Mouse (Mus musculus) liver, postnatal 0 days (tissue): ENCODE results near the gene Usp27x. TPM values are rescaled to one million over a fixed set of nuclear protein-coding genes. Genes with fewer than 3 reads are reported as not detected.

Experiments used
- ATAC-seq: fragments of 200-750 bp; cut with Nextera tagmentation; 2 replicates; pipeline ENCODE4 v1.8.0; 2017; ENCODE audit warnings: mild to moderate bottlenecking, moderate library complexity
- DNase-seq: peaks from one replicate; pipeline ENCODE4 v3.0.0-alpha.2; 2016
- H3K27ac ChIP-seq: fragments of 300-500 bp; sonication (generic); 2 replicates; pipeline ENCODE4 v1.5.1; 2014; ENCODE audit warnings: antibody characterized with exemption, moderate library complexity, mild to moderate bottlenecking, low read depth
- H3K27me3 ChIP-seq: fragments of 300-500 bp; sonication (generic); 2 replicates; pipeline ENCODE4 v1.6.1; 2014; ENCODE audit warnings: low read length, control low read depth, mixed read lengths; ENCODE audit not compliant: insufficient read depth
- H3K36me3 ChIP-seq: fragments of 300-500 bp; sonication (generic); replicated peaks from 2 replicates; pipeline ENCODE4 v1.6.1; 2014; ENCODE audit warnings: mild to moderate bottlenecking, control low read depth, low read length, moderate library complexity, mixed read lengths; ENCODE audit not compliant: insufficient read depth
- H3K4me1 ChIP-seq: fragments of 300-500 bp; sonication (generic); 2 replicates; pipeline ENCODE4 v1.6.1; 2014; ENCODE audit warnings: antibody characterized with exemption, mild to moderate bottlenecking, control low read depth; ENCODE audit not compliant: insufficient read depth
- H3K4me2 ChIP-seq: fragments of 300-500 bp; sonication (generic); 2 replicates; pipeline ENCODE4 v1.6.1; 2014; ENCODE audit warnings: low read depth, mild to moderate bottlenecking, low read length, moderate library complexity, mixed read lengths
- H3K4me3 ChIP-seq: fragments of 300-500 bp; sonication (generic); 2 replicates; pipeline ENCODE4 v1.5.1; 2014; ENCODE audit warnings: low read depth, low read length
- H3K9ac ChIP-seq: fragments of 300-500 bp; sonication (generic); replicated peaks from 2 replicates; pipeline ENCODE4 v1.6.1; 2014; ENCODE audit warnings: mild to moderate bottlenecking, moderate library complexity
- H3K9me3 ChIP-seq: fragments of 300-500 bp; sonication (generic); 2 replicates; pipeline ENCODE4 v1.6.1; 2016; ENCODE audit warnings: mild to moderate bottlenecking, control low read depth, low read length, mixed read lengths
- CTCF ChIP-seq: sonication (generic); IDR thresholded peaks from 2 replicates; pipeline ENCODE4 v1.5.1; 2016; ENCODE audit warnings: antibody characterized with exemption, low read depth
- EP300 ChIP-seq: IDR thresholded peaks from 2 replicates; pipeline ENCODE4 v1.6.1; 2016; ENCODE audit warnings: antibody characterized with exemption, low read depth, mild to moderate bottlenecking
- WGBS: fragments of 180-500 bp; shearing (Covaris S2); extraction: QIAGEN DNeasy Blood & Tissue Kit; methylation state at CpG from one replicate; pipeline ENCODE4 v1.1.7; 2014; ENCODE audit not compliant: insufficient replicate concordance; 5-methylcytosine and 5-hydroxymethylcytosine counted together
- polyA plus RNA-seq: library from polyadenylated mRNA; unstranded; fragments of >200 nt; fragmentation: Nextera tagmentation; extraction: Ambion mirVana; gene quantifications from 2 replicates; pipeline ENCODE4 v1.2.1, GENCODE M21; 2015

Gene Usp27x
- 0.07 TPM in 1 of 2 replicates, not detected in the other for polyA plus RNA-seq

DNA sequence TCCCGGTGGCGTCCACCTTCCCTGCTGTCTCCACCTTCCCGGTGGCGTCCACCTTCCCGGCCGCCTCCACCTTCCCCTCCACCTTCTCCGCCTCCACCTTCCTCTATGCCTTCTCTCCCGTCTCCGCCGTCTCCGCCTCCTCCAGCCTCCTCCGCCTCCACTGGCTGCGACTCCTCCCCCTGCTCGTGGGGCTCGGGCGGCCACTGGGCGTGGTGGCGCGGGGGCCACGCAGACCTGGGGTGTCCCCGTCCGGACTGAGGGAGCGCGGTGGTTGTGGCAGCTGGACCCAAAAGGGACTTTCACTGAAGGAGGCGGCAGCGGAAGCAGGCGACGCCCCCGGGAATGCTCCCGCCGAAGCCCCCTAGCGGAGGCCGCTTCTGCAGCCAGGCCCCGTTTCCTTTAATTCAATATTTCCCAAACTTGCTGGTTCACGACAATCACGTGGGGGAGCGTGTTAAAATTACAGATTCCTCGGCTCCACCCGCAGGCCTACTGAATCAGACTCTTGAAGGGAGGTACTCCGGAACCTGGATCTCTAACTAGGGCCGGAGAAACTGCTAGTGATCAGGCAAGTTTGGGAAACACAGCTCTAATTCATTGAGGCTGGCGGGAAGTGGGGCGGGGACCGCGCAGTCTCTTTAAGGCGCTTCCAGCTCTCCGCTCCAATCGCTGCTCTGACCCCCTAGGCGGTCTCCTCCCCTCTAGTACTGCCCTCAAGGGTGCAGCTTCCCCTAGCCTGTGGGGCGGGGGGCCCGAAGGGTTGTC, at the start of gene Usp27x:
Gene Usp27x, minus strand, starts transcription at position 115 of the 765 bp plus-strand sequence.
- H3K9me3 ChIP-seq: no peaks in the 10 kb centered on the region
- peaks cover 13% of the 10 kb centered on the region; the same call in 1 of the 2 replicates for H3K27me3 ChIP-seq
- peak; percentile 89 for ATAC-seq
- WGBS: 25% methylated on average over 51 of the region's 51 CpGs
- H3K4me1 ChIP-seq: 0 out of 2 replicates have a peak, but pooled peaks cover 2% of the 10 kb centered on the region
- peak within 1 kb of the TSS; percentile 56 for H3K4me3 ChIP-seq
- H3K36me3 ChIP-seq: no peaks in the 10 kb centered on the region
- peak; percentile 69 for DNase-seq
- peak within 1 kb of the TSS; percentile 74 for H3K4me2 ChIP-seq
- peak within 1 kb of the TSS; percentile 31; the same call in 1 of the 2 replicates for H3K27ac ChIP-seq
- TF ChIP-seq CTCF (peak; percentile 42), EP300 (no peak)
- H3K9ac ChIP-seq: peak within 1 kb of the TSS; percentile 59

DNA sequence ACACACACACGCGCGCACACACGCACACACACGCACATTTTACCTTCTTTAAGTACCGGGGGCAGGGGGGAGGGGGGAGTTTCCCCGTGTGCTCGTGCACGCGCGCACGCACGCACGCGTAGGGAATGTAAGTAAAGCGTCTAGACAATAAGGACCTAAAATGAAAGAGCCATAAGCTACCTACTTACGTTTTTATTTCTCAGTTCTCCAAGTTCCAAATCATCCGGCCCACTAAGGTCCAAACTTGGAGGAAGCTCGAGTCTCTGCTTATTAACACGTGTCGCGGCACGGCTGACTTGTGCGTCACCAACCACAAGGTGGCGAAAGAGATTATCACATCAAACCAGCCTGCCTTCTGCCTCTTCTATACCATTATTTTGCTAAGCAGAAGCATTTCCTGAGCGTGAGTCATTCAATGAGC, 47.1 kb upstream of the Usp27x start:
- TF ChIP-seq EP300: no peak
- peak; percentile 77 for TF ChIP-seq CTCF
- Histone ChIP-seq H3K4me3 (peak overlapping the region; percentile 45), H3K27ac (no peak overlapping the region), H3K9ac (peak overlapping the region; percentile 51), H3K36me3 (no peaks in the 10 kb centered on the region), H3K9me3 (no peaks in the 10 kb centered on the region), H3K4me2 (peak overlapping the region; percentile 73), H3K4me1 (no peaks in the 10 kb centered on the region), H3K27me3 (no peaks in the 10 kb centered on the region; the same call in 1 of the 2 replicates)
- DNase-seq: peak; percentile 68
- peak; percentile 66 for ATAC-seq
- WGBS: 12% methylated on average over 26 of the region's 26 CpGs

DNA sequence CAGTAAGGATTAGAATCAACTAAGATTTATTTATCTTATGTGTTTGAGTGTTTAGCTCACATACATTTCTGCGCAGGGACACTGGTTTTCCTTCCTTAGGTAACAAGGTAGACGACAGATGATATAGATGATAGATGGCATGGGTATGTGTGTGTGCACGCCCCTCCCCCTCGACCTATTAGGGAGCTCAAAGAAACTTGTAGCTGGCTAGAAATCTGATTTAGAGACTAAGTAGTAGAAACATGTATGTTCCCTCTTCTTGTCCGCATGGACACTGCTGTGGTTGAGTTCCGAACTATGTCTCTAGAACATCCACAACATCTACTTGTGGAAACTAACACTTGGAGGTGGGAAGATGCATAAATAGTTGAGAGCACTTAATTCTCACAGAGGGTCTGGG, 46.5 kb upstream of the Usp27x start:
- WGBS: 51% methylated on average over 6 of the region's 6 CpGs
- Histone ChIP-seq H3K4me2 (peak overlapping the region; percentile 73), H3K4me3 (peak overlapping the region; percentile 45), H3K4me1 (no peaks in the 10 kb centered on the region), H3K36me3 (no peaks in the 10 kb centered on the region), H3K27me3 (no peaks in the 10 kb centered on the region; the same call in 1 of the 2 replicates), H3K9ac (peak overlapping the region; percentile 51; the same call in 1 of the 2 replicates), H3K27ac (no peak overlapping the region), H3K9me3 (no peaks in the 10 kb centered on the region)
- TF ChIP-seq CTCF (no peak), EP300 (no peak)
- DNase-seq (no peak), ATAC-seq (no peak)

DNA sequence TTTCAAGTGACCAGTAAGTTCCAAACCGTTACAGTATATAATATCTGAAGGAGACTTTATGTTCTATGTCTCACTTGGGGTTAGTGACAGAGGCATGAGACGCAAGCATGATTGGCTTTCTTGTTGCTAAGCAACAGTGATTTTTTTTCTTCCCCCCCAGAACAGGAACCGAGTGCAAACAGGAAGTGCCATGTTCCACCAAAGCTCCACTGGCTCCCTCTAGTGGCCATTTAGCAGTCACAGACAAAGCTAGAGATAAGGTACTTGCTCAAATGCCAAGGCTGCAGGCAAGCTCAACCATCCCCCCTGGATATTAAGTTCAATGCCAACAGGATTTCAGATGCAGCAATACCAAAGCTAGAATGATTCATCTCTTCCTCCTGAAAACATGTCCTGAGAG, 45.4 kb upstream of the Usp27x start:
- no peak overlapping the region for H3K9ac ChIP-seq
- no peak overlapping the region for H3K4me3 ChIP-seq
- H3K4me2 ChIP-seq: no peak overlapping the region
- peak; percentile 86 for TF ChIP-seq CTCF
- TF ChIP-seq EP300: no peak
- no peaks in the 10 kb centered on the region for H3K9me3 ChIP-seq
- H3K27me3 ChIP-seq: no peaks in the 10 kb centered on the region; the same call in 1 of the 2 replicates
- ATAC-seq: peak; percentile 78
- H3K4me1 ChIP-seq: no peaks in the 10 kb centered on the region
- H3K36me3 ChIP-seq: no peaks in the 10 kb centered on the region
- H3K27ac ChIP-seq: no peak overlapping the region
- peak; percentile 62 for DNase-seq
- WGBS: 44% methylated on average over 3 of the region's 3 CpGs

DNA sequence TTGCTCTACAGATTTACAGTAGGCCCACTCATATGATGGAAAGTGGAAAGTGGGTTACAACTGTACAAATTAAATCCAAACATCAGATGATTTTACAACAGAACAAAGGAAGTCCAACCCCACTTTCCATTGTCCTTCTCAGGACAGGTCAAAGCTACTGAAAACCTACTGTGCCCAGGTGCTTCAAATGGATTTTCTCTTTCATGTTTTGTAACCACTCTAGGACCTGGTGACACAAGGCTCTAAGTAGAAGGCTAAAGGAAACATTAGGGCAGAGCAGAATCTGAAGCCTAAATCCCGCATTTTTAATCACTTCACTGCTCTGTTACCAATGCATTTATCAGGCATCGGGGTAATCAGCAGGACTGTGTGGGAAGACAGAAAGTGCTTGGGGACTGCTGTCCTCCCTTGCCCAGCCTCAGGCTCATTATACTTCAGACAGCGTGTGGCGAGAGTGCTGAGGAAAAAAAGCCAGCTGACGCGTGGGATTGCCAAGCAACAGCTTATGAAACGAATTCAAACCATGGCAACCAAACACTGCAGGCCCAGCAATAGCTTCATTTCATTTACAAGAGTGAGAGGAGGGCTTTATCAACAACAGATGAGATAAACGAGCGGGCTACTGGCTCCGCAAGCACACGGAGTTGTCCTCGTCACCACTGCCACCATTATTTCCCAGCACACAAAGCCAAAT, 40.7 kb upstream of the Usp27x start:
- no peak overlapping the region for H3K4me2 ChIP-seq
- no peaks in the 10 kb centered on the region for H3K27me3 ChIP-seq
- no peak overlapping the region for H3K9ac ChIP-seq
- H3K9me3 ChIP-seq: no peaks in the 10 kb centered on the region
- TF ChIP-seq EP300 (no peak), CTCF (no peak)
- DNase-seq: no peak
- H3K4me3 ChIP-seq: no peak overlapping the region
- ATAC-seq: no peak
- 73% methylated on average over 12 of the region's 12 CpGs for WGBS
- H3K4me1 ChIP-seq: no peaks in the 10 kb centered on the region
- H3K36me3 ChIP-seq: no peaks in the 10 kb centered on the region
- no peak overlapping the region for H3K27ac ChIP-seq

DNA sequence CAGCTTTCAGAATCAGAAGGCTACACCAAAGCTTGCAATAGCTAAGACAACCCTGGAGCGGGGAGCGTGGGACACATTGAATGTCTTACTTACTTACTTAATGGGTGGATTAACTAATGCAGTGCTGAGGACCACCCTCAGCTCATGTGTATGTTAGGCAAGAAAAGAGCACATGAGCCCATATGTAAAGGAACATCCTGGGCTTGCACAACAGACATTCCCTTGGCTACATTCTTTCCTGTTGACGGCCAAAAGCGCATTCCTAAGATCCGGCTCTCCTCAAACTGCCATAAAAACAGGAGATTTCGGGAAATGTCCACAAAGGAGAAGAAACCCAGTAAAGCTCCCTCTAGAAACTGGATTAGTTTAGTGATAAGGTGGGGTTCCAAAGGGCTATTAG, 39.7 kb upstream of the Usp27x start:
- no peak for ATAC-seq

More for the DNA sequence above, 39.7 kb upstream of the Usp27x start:
- H3K36me3 ChIP-seq: no peaks in the 10 kb centered on the region
- H3K4me3 ChIP-seq: no peak overlapping the region
- TF ChIP-seq EP300: no peak
- TF ChIP-seq CTCF: no peak
- no peak overlapping the region for H3K27ac ChIP-seq
- no peak for DNase-seq
- no peaks in the 10 kb centered on the region for H3K9me3 ChIP-seq
- H3K4me1 ChIP-seq: no peaks in the 10 kb centered on the region
- 84% methylated on average over 6 of the region's 6 CpGs for WGBS
- no peak overlapping the region for H3K9ac ChIP-seq
- H3K27me3 ChIP-seq: no peaks in the 10 kb centered on the region
- no peak overlapping the region for H3K4me2 ChIP-seq
